Mouse (Mus musculus) limb, embryonic 15.5 days (tissue): ENCODE measurements at regions not wholly inside any gene's neighbourhood (a gene's known extent, or its start where the extent isn't known, plus 50 kb on each side); places are given as distances from the start of the nearest gene placed in this dataset.
"Not testable (repeated sequence)": the region's sequence is repeated elsewhere in the genome, so short reads cannot be mapped to it uniquely, and the experiment has no call there.

Source experiments
- ATAC-seq: fragments of 200-750 bp; cut with Nextera tagmentation; 2 replicates; pipeline ENCODE4 v1.8.0; 2017; ENCODE audit warnings: low read depth, moderate TSS enrichment; ENCODE audit not compliant: insufficient number of reproducible peaks, low FRiP score, low TSS enrichment
- H3K27ac ChIP-seq: fragments of 300-500 bp; sonication (generic); 2 replicates; pipeline ENCODE4 v1.5.1; 2015; ENCODE audit warnings: moderate library complexity, mild to moderate bottlenecking, inconsistent platforms
- H3K27me3 ChIP-seq: fragments of 300-500 bp; sonication (generic); 2 replicates; pipeline ENCODE4 v1.6.1; 2015; ENCODE audit warnings: inconsistent platforms
- H3K36me3 ChIP-seq: fragments of 300-500 bp; sonication (generic); 2 replicates; pipeline ENCODE4 v1.6.1; 2015; ENCODE audit warnings: inconsistent platforms
- H3K4me1 ChIP-seq: fragments of 300-500 bp; sonication (generic); 2 replicates; pipeline ENCODE4 v1.6.1; 2015; ENCODE audit warnings: inconsistent platforms
- H3K4me2 ChIP-seq: fragments of 300-500 bp; sonication (generic); 2 replicates; pipeline ENCODE4 v1.6.1; 2015; ENCODE audit warnings: mild to moderate bottlenecking, inconsistent platforms
- H3K4me3 ChIP-seq: fragments of 300-500 bp; sonication (generic); 2 replicates; pipeline ENCODE4 v1.5.1; 2015; ENCODE audit warnings: mild to moderate bottlenecking, inconsistent platforms
- H3K9ac ChIP-seq: fragments of 300-500 bp; sonication (generic); 2 replicates; pipeline ENCODE4 v1.6.1; 2015; ENCODE audit warnings: inconsistent platforms
- H3K9me3 ChIP-seq: fragments of 300-500 bp; sonication (generic); 2 replicates; pipeline ENCODE4 v1.6.1; 2016; ENCODE audit warnings: inconsistent platforms
- WGBS: fragments of 180-500 bp; shearing (Covaris S2); methylation state at CpG from one replicate; pipeline ENCODE4 v1.1.7; 2015; 5-methylcytosine and 5-hydroxymethylcytosine counted together

GRCm38 (mm10) chr14:53654669-53655068 is 599.2 kb downstream of the Dad1 start:
- not testable (repeated sequence) for H3K36me3 ChIP-seq, H3K9ac ChIP-seq, ATAC-seq, H3K4me1 ChIP-seq, H3K4me2 ChIP-seq, H3K9me3 ChIP-seq, H3K4me3 ChIP-seq, H3K27ac ChIP-seq, H3K27me3 ChIP-seq
- WGBS: 86% methylated on average over 3 of the region's 3 CpGs

GRCm38 (mm10) chr14:53651061-53651460 is 602.8 kb downstream of the Dad1 start:
- not testable (repeated sequence) for H3K4me2 ChIP-seq, H3K9ac ChIP-seq, H3K4me3 ChIP-seq, H3K27me3 ChIP-seq, H3K36me3 ChIP-seq, H3K4me1 ChIP-seq, H3K27ac ChIP-seq, H3K9me3 ChIP-seq, ATAC-seq
- 56% methylated on average over 5 of the region's 5 CpGs for WGBS

GRCm38 (mm10) chr14:53649189-53649588 is 604.7 kb downstream of the Dad1 start:
- H3K4me3 ChIP-seq, H3K27me3 ChIP-seq, H3K36me3 ChIP-seq, H3K4me1 ChIP-seq, H3K27ac ChIP-seq, ATAC-seq, H3K4me2 ChIP-seq, H3K9me3 ChIP-seq, H3K9ac ChIP-seq: not testable (repeated sequence)
- WGBS: 79% methylated on average over 2 of the region's 2 CpGs

GRCm38 (mm10) chr14:53640441-53640840 is 613.5 kb downstream of the Dad1 start:
- 53% methylated on average over 1 of the region's 1 CpGs for WGBS

GRCm38 (mm10) chr14:53637664-53638063 is 616.2 kb downstream of the Dad1 start:
- H3K4me2 ChIP-seq, ATAC-seq, H3K27ac ChIP-seq, H3K27me3 ChIP-seq, H3K4me3 ChIP-seq, H3K9ac ChIP-seq, H3K4me1 ChIP-seq, H3K9me3 ChIP-seq, H3K36me3 ChIP-seq: not testable (repeated sequence)
- 88% methylated on average over 1 of the region's 1 CpGs for WGBS

More at GRCm38 (mm10) chr14:53640441-53640840, 613.5 kb downstream of the Dad1 start:
- not testable (repeated sequence) for H3K4me2 ChIP-seq, H3K27ac ChIP-seq, ATAC-seq, H3K4me1 ChIP-seq, H3K9me3 ChIP-seq, H3K36me3 ChIP-seq, H3K4me3 ChIP-seq, H3K27me3 ChIP-seq, H3K9ac ChIP-seq

- not testable (repeated sequence) for H3K9ac ChIP-seq, ATAC-seq, H3K27ac ChIP-seq, H3K27me3 ChIP-seq, H3K4me3 ChIP-seq, H3K4me2 ChIP-seq, H3K9me3 ChIP-seq, H3K4me1 ChIP-seq, H3K36me3 ChIP-seq
- 55% methylated on average over 7 of the region's 7 CpGs for WGBS
Observed at GRCm38 (mm10) chr14:53635206-53635605, 618.7 kb downstream of the Dad1 start.

- not testable (repeated sequence) for H3K4me3 ChIP-seq, H3K36me3 ChIP-seq, ATAC-seq
Observed at GRCm38 (mm10) chr14:53634320-53634979, 619.5 kb downstream of the Dad1 start.

GRCm38 (mm10) chr14:53633743-53634142 is 620.2 kb downstream of the Dad1 start:
- WGBS: 60% methylated on average over 1 of the region's 1 CpGs

More at GRCm38 (mm10) chr14:53634320-53634979, 619.5 kb downstream of the Dad1 start:
- H3K4me1 ChIP-seq, H3K27me3 ChIP-seq, H3K4me2 ChIP-seq, H3K9ac ChIP-seq, H3K27ac ChIP-seq, H3K9me3 ChIP-seq: not testable (repeated sequence)
- 46% methylated on average over 5 of the region's 5 CpGs for WGBS

GRCm38 (mm10) chr14:53621376-53621775 is 632.5 kb downstream of the Dad1 start:
- H3K4me1 ChIP-seq, H3K36me3 ChIP-seq, H3K4me3 ChIP-seq, ATAC-seq, H3K9ac ChIP-seq, H3K4me2 ChIP-seq, H3K27me3 ChIP-seq, H3K27ac ChIP-seq, H3K9me3 ChIP-seq: not testable (repeated sequence)
- WGBS: 52% methylated on average over 4 of the region's 4 CpGs

More at GRCm38 (mm10) chr14:53633743-53634142, 620.2 kb downstream of the Dad1 start:
- H3K27ac ChIP-seq, H3K9ac ChIP-seq, H3K36me3 ChIP-seq, H3K4me1 ChIP-seq, H3K9me3 ChIP-seq, ATAC-seq, H3K4me2 ChIP-seq, H3K4me3 ChIP-seq, H3K27me3 ChIP-seq: not testable (repeated sequence)

GRCm38 (mm10) chr14:53616061-53616460 is 637.8 kb downstream of the Dad1 start:
- H3K36me3 ChIP-seq, ATAC-seq, H3K27me3 ChIP-seq, H3K9ac ChIP-seq, H3K27ac ChIP-seq, H3K4me2 ChIP-seq, H3K4me3 ChIP-seq, H3K4me1 ChIP-seq, H3K9me3 ChIP-seq: not testable (repeated sequence)
- 40% methylated on average over 3 of the region's 3 CpGs for WGBS

- no peak overlapping the region for H3K27ac ChIP-seq
- no peaks in the 10 kb centered on the region for H3K4me1 ChIP-seq
- no peak overlapping the region for H3K4me2 ChIP-seq
- no peaks in the 10 kb centered on the region for H3K36me3 ChIP-seq
- H3K9me3 ChIP-seq: no peaks in the 10 kb centered on the region
- no peak overlapping the region for H3K4me3 ChIP-seq
- ATAC-seq: no peak
- H3K9ac ChIP-seq: no peak overlapping the region
- H3K27me3 ChIP-seq: no peaks in the 10 kb centered on the region
Observed at GRCm38 (mm10) chr14:53614341-53614740, 639.6 kb downstream of the Dad1 start.

- H3K4me2 ChIP-seq, H3K36me3 ChIP-seq, H3K4me1 ChIP-seq, ATAC-seq, H3K9me3 ChIP-seq, H3K27ac ChIP-seq, H3K4me3 ChIP-seq, H3K9ac ChIP-seq, H3K27me3 ChIP-seq: not testable (repeated sequence)
- 55% methylated on average over 3 of the region's 3 CpGs for WGBS
Observed at GRCm38 (mm10) chr14:53599299-53599698, 654.6 kb downstream of the Dad1 start.

GRCm38 (mm10) chr14:53597287-53597686 is 656.6 kb downstream of the Dad1 start:
- not testable (repeated sequence) for H3K4me2 ChIP-seq, H3K4me1 ChIP-seq, ATAC-seq, H3K36me3 ChIP-seq, H3K4me3 ChIP-seq, H3K27me3 ChIP-seq, H3K9ac ChIP-seq, H3K27ac ChIP-seq, H3K9me3 ChIP-seq
